Mouse (Mus musculus): ENCODE results near the gene Tmem171. TPM values are rescaled to one million over a fixed set of nuclear protein-coding genes. Genes with fewer than 3 reads are reported as not detected.

The Tmem171 gene
- total RNA-seq (2021): not detected
- long read RNA-seq, experiment 1, partial matches to known transcripts: 0 of 1 reads
- long read RNA-seq, experiment 1, other reads (novel, unspliced or antisense): 1 of 1 reads
- long read RNA-seq, experiment 2: 0 reads

GRCm38 (mm10) chr13:98694773-98695314 lies at the start of gene Tmem171:
TSS of gene Tmem171 (minus strand) at chr13:98694834.
- DNase-seq (ENCODE audit: low spot score in 2 of 2): no peak

- DNase-seq (ENCODE audit: low spot score in 2 of 2): no peak
Observed at GRCm38 (mm10) chr13:98743829-98744228, 49.2 kb upstream of the Tmem171 start.

GRCm38 (mm10) chr13:98743214-98743613 lies 48.6 kb upstream of the Tmem171 start:
- DNase-seq (ENCODE audit: low spot score in 2 of 2): no peak

- DNase-seq (ENCODE audit: low spot score in 2 of 2): no peak
Observed at GRCm38 (mm10) chr13:98738213-98738612, 43.6 kb upstream of the Tmem171 start.

GRCm38 (mm10) chr13:98733292-98733691 lies 38.7 kb upstream of the Tmem171 start:
- no peak for DNase-seq (ENCODE audit: low spot score in 2 of 2)

- no peak for DNase-seq (ENCODE audit: low spot score in 2 of 2)
Observed at GRCm38 (mm10) chr13:98729271-98730062, 34.8 kb upstream of the Tmem171 start.

- no peak for DNase-seq (ENCODE audit: low spot score in 2 of 2)
Observed at GRCm38 (mm10) chr13:98726494-98726893, 31.9 kb upstream of the Tmem171 start.

GRCm38 (mm10) chr13:98723430-98723829 lies 28.8 kb upstream of the Tmem171 start:
- DNase-seq (ENCODE audit: low spot score in 2 of 2): no peak

GRCm38 (mm10) chr13:98722296-98722695 lies 27.7 kb upstream of the Tmem171 start:
- DNase-seq (ENCODE audit: low spot score in 2 of 2): no peak

GRCm38 (mm10) chr13:98716176-98716575 lies 21.5 kb upstream of the Tmem171 start:
- DNase-seq (ENCODE audit: low spot score in 2 of 2): no peak

- DNase-seq (ENCODE audit: low spot score in 2 of 2): no peak
Observed at GRCm38 (mm10) chr13:98715443-98715990, 20.9 kb upstream of the Tmem171 start.

- DNase-seq (ENCODE audit: low spot score in 2 of 2): no peak
Observed at GRCm38 (mm10) chr13:98710655-98711054, 16.0 kb upstream of the Tmem171 start.

- DNase-seq (ENCODE audit: low spot score in 2 of 2): no peak
Observed at GRCm38 (mm10) chr13:98710236-98710635, 15.6 kb upstream of the Tmem171 start.

- no peak for DNase-seq (ENCODE audit: low spot score in 2 of 2)
Observed at GRCm38 (mm10) chr13:98705501-98705900, 10.9 kb upstream of the Tmem171 start.

- DNase-seq (ENCODE audit: low spot score in 2 of 2): no peak
Observed at GRCm38 (mm10) chr13:98703786-98704185, 9.2 kb upstream of the Tmem171 start.

- DNase-seq (ENCODE audit: low spot score in 2 of 2): no peak
Observed at GRCm38 (mm10) chr13:98702361-98702760, 7.7 kb upstream of the Tmem171 start.

GRCm38 (mm10) chr13:98701309-98701675 lies 6.7 kb upstream of the Tmem171 start:
- no peak for DNase-seq (ENCODE audit: low spot score in 2 of 2)

GRCm38 (mm10) chr13:98700661-98701308 lies 6.2 kb upstream of the Tmem171 start:
- no peak for DNase-seq (ENCODE audit: low spot score in 2 of 2)

GRCm38 (mm10) chr13:98699982-98700540 lies 5.4 kb upstream of the Tmem171 start:
- DNase-seq (ENCODE audit: low spot score in 2 of 2): no peak

GRCm38 (mm10) chr13:98699051-98699744 lies 4.6 kb upstream of the Tmem171 start:
- DNase-seq (ENCODE audit: low spot score in 2 of 2): no peak

GRCm38 (mm10) chr13:98696716-98697115 lies 2.1 kb upstream of the Tmem171 start:
- DNase-seq (ENCODE audit: low spot score in 2 of 2): no peak
